Mouse (Mus musculus) embryonic facial prominence, embryonic 14.5 days (tissue): Measurements from ENCODE around the gene Pik3cg. TPM values are rescaled to one million over a fixed set of nuclear protein-coding genes. Genes with fewer than 3 reads are reported as not detected.

Experiments
- ATAC-seq: fragments of 200-750 bp; cut with Nextera tagmentation; 2 replicates; pipeline ENCODE4 v1.8.0; 2017; ENCODE audit warnings: low read depth, moderate number of reproducible peaks, moderate TSS enrichment
- DNase-seq: peaks from one replicate; pipeline ENCODE4 v3.0.0-alpha.2; 2015; ENCODE audit warnings: low spot score
- H3K27ac ChIP-seq: fragments of 300-500 bp; sonication (generic); replicated peaks from 2 replicates; pipeline ENCODE4 v1.5.1; 2014; ENCODE audit warnings: low read depth, mild to moderate bottlenecking, low read length, moderate library complexity
- H3K27me3 ChIP-seq: fragments of 300-500 bp; sonication (generic); replicated peaks from 2 replicates; pipeline ENCODE4 v1.6.1; 2014; ENCODE audit warnings: low read length; ENCODE audit not compliant: control insufficient read depth, insufficient read depth
- H3K36me3 ChIP-seq: fragments of 300-500 bp; sonication (generic); 2 replicates; pipeline ENCODE4 v1.6.1; 2014; ENCODE audit warnings: low read length, mixed read lengths; ENCODE audit not compliant: control insufficient read depth, insufficient read depth
- H3K4me1 ChIP-seq: fragments of 300-500 bp; sonication (generic); 2 replicates; pipeline ENCODE4 v1.6.1; 2014; ENCODE audit warnings: antibody characterized with exemption, low read length; ENCODE audit not compliant: control insufficient read depth, insufficient read depth
- H3K4me2 ChIP-seq: fragments of 300-500 bp; sonication (generic); 2 replicates; pipeline ENCODE4 v1.6.1; 2014; ENCODE audit warnings: low read depth, mild to moderate bottlenecking, low read length, moderate library complexity, mixed read lengths
- H3K4me3 ChIP-seq: fragments of 300-500 bp; sonication (generic); 2 replicates; pipeline ENCODE4 v1.5.1; 2014; ENCODE audit warnings: low read depth, mild to moderate bottlenecking, low read length
- H3K9ac ChIP-seq: fragments of 300-500 bp; sonication (generic); 2 replicates; pipeline ENCODE4 v1.6.1; 2014; ENCODE audit warnings: low read depth, mild to moderate bottlenecking, low read length, moderate library complexity, mixed read lengths
- H3K9me3 ChIP-seq: fragments of 300-500 bp; sonication (generic); 2 replicates; pipeline ENCODE4 v1.6.1; 2016; ENCODE audit warnings: low read length; ENCODE audit not compliant: control insufficient read depth
- WGBS: fragments of 180-500 bp; shearing (Covaris S2); extraction: QIAGEN DNeasy Blood & Tissue Kit; methylation state at CpG from one replicate; pipeline ENCODE4 v1.1.7; 2014; 5-methylcytosine and 5-hydroxymethylcytosine counted together
- polyA plus RNA-seq: library from polyadenylated mRNA; unstranded; fragments of >200 nt; fragmentation: Nextera tagmentation; extraction: Ambion mirVana; gene quantifications from 2 replicates; pipeline ENCODE4 v1.2.1, GENCODE M21; 2014

Pik3cg gene
- polyA plus RNA-seq, 1 experiment from 2014 or later, result 4.3 TPM

GRCm38 (mm10) chr12:32127599-32128507 lies 80.6 kb downstream of the Pik3cg start:
- Histone ChIP-seq H3K9ac (no peak overlapping the region), H3K27ac (no peak overlapping the region), H3K4me3 (no peak overlapping the region), H3K27me3 (no peaks in the 10 kb centered on the region), H3K4me1 (no peaks in the 10 kb centered on the region), H3K36me3 (no peaks in the 10 kb centered on the region), H3K9me3 (no peaks in the 10 kb centered on the region), H3K4me2 (no peak overlapping the region)
- ATAC-seq (no peak), DNase-seq (no peak)
- WGBS, result 28% methylated on average over 14 of the region's 14 CpGs

GRCm38 (mm10) chr12:32127158-32127557 lies 81.3 kb downstream of the Pik3cg start:
- Histone ChIP-seq H3K27me3 (no peaks in the 10 kb centered on the region), H3K9me3 (no peaks in the 10 kb centered on the region), H3K4me3 (no peak overlapping the region), H3K36me3 (no peaks in the 10 kb centered on the region), H3K4me1 (no peaks in the 10 kb centered on the region), H3K4me2 (no peak overlapping the region), H3K9ac (no peak overlapping the region), H3K27ac (no peak overlapping the region)
- no peak for DNase-seq
- no peak for ATAC-seq
- WGBS, result 60% methylated on average over 2 of the region's 2 CpGs

- DNase-seq (no peak), ATAC-seq (no peak)
- no peak overlapping the region for H3K9ac ChIP-seq
- H3K27me3 ChIP-seq, result no peaks in the 10 kb centered on the region
- H3K4me2 ChIP-seq, result no peak overlapping the region
- no peaks in the 10 kb centered on the region for H3K36me3 ChIP-seq
- no peaks in the 10 kb centered on the region for H3K9me3 ChIP-seq
- no peaks in the 10 kb centered on the region for H3K4me1 ChIP-seq
- no peak overlapping the region for H3K4me3 ChIP-seq
- WGBS, result 87% methylated on average over 2 of the region's 2 CpGs
- no peak overlapping the region for H3K27ac ChIP-seq
These were observed 84.0 kb downstream of the Pik3cg start for GRCm38 (mm10) chr12:32124456-32124855.

- Histone ChIP-seq H3K36me3 (no peaks in the 10 kb centered on the region), H3K9ac (no peak overlapping the region), H3K4me3 (no peak overlapping the region), H3K4me1 (no peaks in the 10 kb centered on the region), H3K27me3 (no peaks in the 10 kb centered on the region), H3K27ac (no peak overlapping the region), H3K4me2 (no peak overlapping the region), H3K9me3 (no peaks in the 10 kb centered on the region)
- 79% methylated on average over 8 of the region's 8 CpGs for WGBS
- DNase-seq, result no peak
- no peak for ATAC-seq
These were observed 84.4 kb downstream of the Pik3cg start for GRCm38 (mm10) chr12:32124030-32124429.

GRCm38 (mm10) chr12:32123559-32123958 lies 84.9 kb downstream of the Pik3cg start:
- no peak overlapping the region for H3K27ac ChIP-seq
- 84% methylated on average over 5 of the region's 5 CpGs for WGBS
- H3K36me3 ChIP-seq, result no peaks in the 10 kb centered on the region
- H3K9ac ChIP-seq, result no peak overlapping the region
- H3K4me3 ChIP-seq, result no peak overlapping the region
- H3K9me3 ChIP-seq, result no peaks in the 10 kb centered on the region
- no peaks in the 10 kb centered on the region for H3K27me3 ChIP-seq
- DNase-seq (no peak), ATAC-seq (no peak)
- no peaks in the 10 kb centered on the region for H3K4me1 ChIP-seq
- no peak overlapping the region for H3K4me2 ChIP-seq

Other genes with a start within 250 kb of the Pik3cg start
- 35.8 and 41.0 TPM in 2 replicates for gene Prkar2b, start 147.4 kb downstream of the Pik3cg start, polyA plus RNA-seq
- gene Ccdc71l, start 170.0 kb upstream of the Pik3cg start, polyA plus RNA-seq, result 6.2 and 6.4 TPM in 2 replicates